Mouse (Mus musculus) megakaryocyte progenitor cell, adult 5-6 weeks (primary cell): Measurements from ENCODE around the gene Six3. TPM values are rescaled to one million over a fixed set of nuclear protein-coding genes. Genes with fewer than 3 reads are reported as not detected.

ENCODE experiments used
- ATAC-seq: replicated peaks from 2 replicates; pipeline ENCODE4 v1.8.0; 2016; ENCODE audit warnings: mild to moderate bottlenecking, moderate TSS enrichment, inconsistent platforms; ENCODE audit not compliant: poor library complexity
- total RNA-seq, 2 experiments: library from RNA; stranded (forward) in 1 of 2; stranded (reverse) in 1 of 2; fragments of 157-497, 149-512 nt in 1 of 2; fragments of 200-1000 nt in 1 of 2; gene quantifications; 2 replicates each; pipeline versions ENCODE4 v1.2.3 to v1.2.4; 2015 to 2017

Gene Six3
- total RNA-seq, 2 experiments from 2014 or later = not detected

GRCm38 (mm10) chr17:85624051-85624420 lies 10.6 kb downstream of the Six3 start:
- ATAC-seq = no peak

- no peak for ATAC-seq
Observed at GRCm38 (mm10) chr17:85624981-85625940, 11.9 kb downstream of the Six3 start.

- no peak for ATAC-seq
Observed at GRCm38 (mm10) chr17:85626091-85626860, 12.9 kb downstream of the Six3 start.

- no peak for ATAC-seq
Observed at GRCm38 (mm10) chr17:85627751-85628150, 14.3 kb downstream of the Six3 start.

GRCm38 (mm10) chr17:85628811-85629210 lies 15.4 kb downstream of the Six3 start:
- ATAC-seq = no peak

GRCm38 (mm10) chr17:85629396-85629795 lies 16.0 kb downstream of the Six3 start:
- no peak for ATAC-seq

- no peak for ATAC-seq
Observed at GRCm38 (mm10) chr17:85630296-85631050, 17.1 kb downstream of the Six3 start.

- ATAC-seq = no peak
Observed at GRCm38 (mm10) chr17:85631106-85631505, 17.7 kb downstream of the Six3 start.

GRCm38 (mm10) chr17:85633619-85634018 lies 20.2 kb downstream of the Six3 start:
- ATAC-seq = peak; percentile 89

GRCm38 (mm10) chr17:85637876-85638275 lies 24.5 kb downstream of the Six3 start:
- no peak for ATAC-seq

GRCm38 (mm10) chr17:85645312-85645711 lies 31.9 kb downstream of the Six3 start:
- no peak for ATAC-seq

GRCm38 (mm10) chr17:85645718-85646665 lies 32.6 kb downstream of the Six3 start:
- peak; percentile 87 for ATAC-seq

- 0 out of 2 replicates have a peak, but pooled peaks have one; percentile 17 for ATAC-seq
Observed at GRCm38 (mm10) chr17:85660016-85660415, 46.6 kb downstream of the Six3 start.

GRCm38 (mm10) chr17:85661521-85661920 lies 48.1 kb downstream of the Six3 start:
- no peak for ATAC-seq

GRCm38 (mm10) chr17:85664202-85664601 lies 50.8 kb downstream of the Six3 start:
- ATAC-seq = no peak

GRCm38 (mm10) chr17:85664618-85665320 lies 51.4 kb downstream of the Six3 start:
- peak; percentile 93 for ATAC-seq
